Mouse (Mus musculus): ENCODE data around the gene Evi5l. TPM values are rescaled to one million over a fixed set of nuclear protein-coding genes. Genes with fewer than 3 reads are reported as not detected.

Gene Evi5l
- total and polyA plus RNA-seq, 3 experiments = 4.5 to 10.8 TPM; not detected in 1

DNA sequence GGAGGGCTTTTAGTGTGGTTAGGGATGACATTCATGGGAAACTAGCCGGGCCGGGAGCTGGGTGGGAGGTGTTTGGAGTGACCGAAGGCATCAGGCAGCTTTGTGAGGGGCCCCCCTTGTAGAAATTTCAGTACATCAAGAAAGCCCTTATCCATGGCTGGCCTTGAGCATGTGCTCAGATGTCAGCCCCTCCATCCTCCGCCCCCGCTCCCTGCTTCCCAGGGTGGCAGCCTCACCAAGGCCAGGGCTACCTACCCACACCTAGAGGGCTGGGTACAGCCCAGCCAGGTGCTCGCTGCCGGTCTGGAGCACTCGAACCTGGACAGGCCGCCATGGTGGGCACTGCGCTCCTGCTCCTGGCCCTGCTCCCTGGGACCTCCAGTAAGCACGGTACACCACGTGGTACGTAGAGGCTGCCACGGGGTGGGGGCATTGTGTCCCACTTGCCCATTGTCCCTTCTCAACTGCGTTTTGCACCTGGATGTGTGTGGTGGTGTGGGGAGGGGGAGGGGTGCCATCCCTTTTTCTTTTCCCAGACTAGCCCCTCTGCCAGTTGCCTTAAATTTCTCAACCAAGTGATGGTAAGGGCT is 81.7 kb downstream of the Evi5l start, which contains the start of gene Tgfbr3l:
Gene Tgfbr3l, plus strand, starts transcription at position 264 of the 590 bp plus-strand sequence.
- no peaks in the 10 kb centered on the region for H3K27me3 ChIP-seq (ENCODE audit: control insufficient read depth in 1 of 2, insufficient read depth in 2 of 2, low read length in 2 of 2)
- peaks cover under 1% of the 10 kb centered on the region; the same call in 1 of the 2 replicates for H3K79me2 ChIP-seq (ENCODE audit: control insufficient read depth, insufficient read depth, low read length, poor library complexity)
- H3K4me3 ChIP-seq (ENCODE audit: control insufficient read depth in 1 of 2, insufficient read depth in 1 of 2, low read depth in 2 of 2, low read length in 2 of 2) = no peak within 1 kb of the TSS
- peaks cover 0 to 9% of the 10 kb centered on the region in 2 experiments; a peak in 2 of 4 replicates for H3K4me1 ChIP-seq (ENCODE audit: control insufficient read depth in 1 of 2, insufficient read depth in 2 of 2, low read length in 2 of 2)
- H3K36me3 ChIP-seq (ENCODE audit: control insufficient read depth in 1 of 2, insufficient read depth in 2 of 2, low read length in 2 of 2) = peaks cover 3 to 4% of the 10 kb centered on the region in 2 experiments; a peak in 1 of 4 replicates
- H3K27ac ChIP-seq (ENCODE audit: control insufficient read depth, low read depth, low read length) = no peak within 1 kb of the TSS
- no peaks in the 10 kb centered on the region for H3K9me3 ChIP-seq (replicated peaks; ENCODE audit: insufficient read depth, low read length)
- no peak for DNase-seq (ENCODE audit: low read depth, low spot score)
- no peak for TF ChIP-seq MAFK (IDR thresholded peaks at IDR 0.05; ENCODE audit: borderline replicate concordance, low read depth, low read length)
- TF ChIP-seq UBTF (IDR thresholded peaks at IDR 0.05; ENCODE audit: borderline replicate concordance, insufficient read depth, low read depth, low read length) = no peak
- no peak for TF ChIP-seq JUND (IDR thresholded peaks at IDR 0.05; ENCODE audit: low read depth, low read length)
- no peak for TF ChIP-seq MAX (IDR thresholded peaks at IDR 0.05; ENCODE audit: low read length)
- TF ChIP-seq TAL1 (IDR thresholded peaks at IDR 0.05; ENCODE audit: low read length) = no peak
- no peak for TF ChIP-seq MAZ (IDR thresholded peaks at IDR 0.05; ENCODE audit: low read depth, low read length)
- no peak for TF ChIP-seq HCFC1 (IDR thresholded peaks at IDR 0.05; ENCODE audit: low read depth, low read length)
- no peak for TF ChIP-seq E2F4 (IDR thresholded peaks at IDR 0.05; ENCODE audit: borderline replicate concordance, low read depth, low read length)
- no peak; a peak in 1 of 4 replicates for TF ChIP-seq POLR2A (IDR thresholded peaks at IDR 0.05; ENCODE audit: control insufficient read depth in 1 of 2, insufficient read depth in 1 of 2, low read depth in 1 of 2, low read length in 2 of 2, poor library complexity in 1 of 2)
- no peak for TF ChIP-seq ZMIZ1 (IDR thresholded peaks at IDR 0.05; ENCODE audit: low read depth, low read length)
- no peak for TF ChIP-seq USF1 (IDR thresholded peaks at IDR 0.05; ENCODE audit: low read depth, low read length)
- no peak for TF ChIP-seq POLR2AphosphoS2 (IDR thresholded peaks at IDR 0.05; ENCODE audit: low read length)
- no peak for TF ChIP-seq CTCF (IDR thresholded peaks at IDR 0.05 in 2 of 3, conservative IDR thresholded peaks at IDR 0.05 in 1 of 3; ENCODE audit: control insufficient read depth in 1 of 3, insufficient read depth in 1 of 3, low read depth in 2 of 3, low read length in 3 of 3, poor library complexity in 1 of 3, severe bottlenecking in 1 of 3)
- no peak for TF ChIP-seq SMC3 (IDR thresholded peaks at IDR 0.05; ENCODE audit: low read depth, low read length)
- no peak for TF ChIP-seq ETS1 (IDR thresholded peaks at IDR 0.05; ENCODE audit: low read depth, low read length)
- no peak for TF ChIP-seq NELFE (IDR thresholded peaks at IDR 0.05; ENCODE audit: low read depth, low read length)
- TF ChIP-seq ELF1 (IDR thresholded peaks at IDR 0.05; ENCODE audit: low read depth, low read length) = no peak
- TF ChIP-seq BHLHE40 (IDR thresholded peaks at IDR 0.05; ENCODE audit: borderline replicate concordance, low read depth, low read length) = no peak
- H3K9ac ChIP-seq (ENCODE audit: control insufficient read depth, low read depth, low read length, poor library complexity, severe bottlenecking) = no peak within 1 kb of the TSS

DNA sequence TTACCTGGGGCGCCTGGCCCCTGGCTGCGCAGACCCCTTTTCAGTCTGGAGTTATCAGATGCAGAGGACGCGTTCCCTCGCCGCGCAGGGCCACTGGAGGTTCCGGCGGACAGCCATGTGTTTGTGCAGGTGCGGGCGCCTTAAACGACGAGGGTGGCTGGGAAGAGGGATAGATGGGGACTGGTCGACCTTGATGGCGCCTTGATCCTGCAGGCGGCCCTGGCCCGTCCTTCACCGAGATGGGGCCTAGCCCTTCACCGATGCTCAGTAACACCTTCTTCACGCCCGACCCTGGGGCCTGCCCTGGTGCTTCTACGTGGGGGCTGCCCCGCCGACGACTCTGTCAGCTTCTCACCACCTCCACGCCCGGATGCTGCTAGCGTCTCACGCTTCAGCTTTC is 82.8 kb downstream of the Evi5l start:
- Histone ChIP-seq H3K4me1 (ENCODE audit: control insufficient read depth in 1 of 2, insufficient read depth in 2 of 2, low read length in 2 of 2) (peaks cover 0 to 15% of the 10 kb centered on the region in 2 experiments; a peak in 2 of 4 replicates), H3K4me3 (ENCODE audit: control insufficient read depth in 1 of 2, insufficient read depth in 1 of 2, low read depth in 2 of 2, low read length in 2 of 2) (no peak overlapping the region), H3K9ac (ENCODE audit: control insufficient read depth, low read depth, low read length, poor library complexity, severe bottlenecking) (no peak overlapping the region), H3K79me2 (ENCODE audit: control insufficient read depth, insufficient read depth, low read length, poor library complexity) (peaks cover 1% of the 10 kb centered on the region), H3K27me3 (ENCODE audit: control insufficient read depth in 1 of 2, insufficient read depth in 2 of 2, low read length in 2 of 2) (no peaks in the 10 kb centered on the region), H3K9me3 (replicated peaks; ENCODE audit: insufficient read depth, low read length) (no peaks in the 10 kb centered on the region), H3K27ac (ENCODE audit: control insufficient read depth, low read depth, low read length) (no peak overlapping the region), H3K36me3 (ENCODE audit: control insufficient read depth in 1 of 2, insufficient read depth in 2 of 2, low read length in 2 of 2) (peaks cover 1 to 6% of the 10 kb centered on the region in 2 experiments; a peak in 3 of 4 replicates)
- no peak for DNase-seq (ENCODE audit: low read depth, low spot score)
- no peak for TF ChIP-seq ZKSCAN1 (IDR thresholded peaks at IDR 0.05; ENCODE audit: low read depth, low read length)
- TF ChIP-seq TAL1 (IDR thresholded peaks at IDR 0.05; ENCODE audit: low read length) = no peak
- TF ChIP-seq MAZ (IDR thresholded peaks at IDR 0.05; ENCODE audit: low read depth, low read length) = no peak
- no peak for TF ChIP-seq SMC3 (IDR thresholded peaks at IDR 0.05; ENCODE audit: low read depth, low read length)
- no peak for TF ChIP-seq ELF1 (IDR thresholded peaks at IDR 0.05; ENCODE audit: low read depth, low read length)
- no peak for TF ChIP-seq ZC3H11A (IDR thresholded peaks at IDR 0.05; ENCODE audit: low read depth, low read length)
- TF ChIP-seq RAD21 (IDR thresholded peaks at IDR 0.05; ENCODE audit: low read depth, low read length) = no peak
- TF ChIP-seq JUND (IDR thresholded peaks at IDR 0.05; ENCODE audit: low read depth, low read length) = no peak
- no peak for TF ChIP-seq HCFC1 (IDR thresholded peaks at IDR 0.05; ENCODE audit: low read depth, low read length)
- TF ChIP-seq EP300 (IDR thresholded peaks at IDR 0.05; ENCODE audit: low read depth in 1 of 2, low read length in 2 of 2) = no peak
- TF ChIP-seq TCF12 (IDR thresholded peaks at IDR 0.05; ENCODE audit: low read depth, low read length) = no peak
- no peak for TF ChIP-seq GATA1 (IDR thresholded peaks at IDR 0.05; ENCODE audit: low read depth, low read length)
- TF ChIP-seq KAT2A (conservative IDR thresholded peaks at IDR 0.05; ENCODE audit: low read depth, low read length) = no peak
- no peak for TF ChIP-seq POLR2A (IDR thresholded peaks at IDR 0.05; ENCODE audit: control insufficient read depth in 1 of 2, insufficient read depth in 1 of 2, low read depth in 1 of 2, low read length in 2 of 2, poor library complexity in 1 of 2)
- no peak for TF ChIP-seq NRF1 (IDR thresholded peaks at IDR 0.05; ENCODE audit: insufficient read depth, low read depth, low read length, poor library complexity, severe bottlenecking)
- no peak for TF ChIP-seq MYC (IDR thresholded peaks at IDR 0.05; ENCODE audit: low read depth, low read length)
- no peak for TF ChIP-seq UBTF (IDR thresholded peaks at IDR 0.05; ENCODE audit: borderline replicate concordance, insufficient read depth, low read depth, low read length)
- TF ChIP-seq CTCF (IDR thresholded peaks at IDR 0.05 in 2 of 3, conservative IDR thresholded peaks at IDR 0.05 in 1 of 3; ENCODE audit: control insufficient read depth in 1 of 3, insufficient read depth in 1 of 3, low read depth in 2 of 3, low read length in 3 of 3, poor library complexity in 1 of 3, severe bottlenecking in 1 of 3) = no peak
- no peak for TF ChIP-seq SIN3A (IDR thresholded peaks at IDR 0.05; ENCODE audit: low read length)

Measured in MEL (cell line).